Comparison of ENCODE assay signal across 18 mouse cellular contexts in genomic region chr10:69511234-69511633, GRCm38 (mm10).
A peak's percentile ranks its signal among the peaks of the same experiment; 100 is the strongest.
DNase-seq lines count a peak whose midpoint lies in the region; TF ChIP-seq lines count a peak whose summit lies in the region.
"Had no signal": no experiment of that assay in that cellular context is flagged by ENCODE, and none has a peak within 500 bp of the region (broad histone marks: within the 10 kb centered on the region; RNA-seq: fewer than 3 reads in every experiment).

No protein-coding gene starts in this region.

- no peaks in the 10 kb centered on the region for H3K27me3 ChIP-seq in heart, embryonic 10.5 days (ENCODE audit: insufficient read depth, poor library complexity, severe bottlenecking)
- H3K27me3 ChIP-seq: embryonic facial prominence, embryonic 13.5 days; forebrain, embryonic 15.5 days; hindbrain, embryonic 13.5 days; megakaryocyte, embryonic 14.5 days had no signal

- intact Hi-C loops in left cerebral cortex, adult 2 months (cut with DNase I) = no loop called here

- TF ChIP-seq CTCF in left cerebral cortex, adult 2 months (IDR thresholded peaks at IDR 0.05) = peak; percentile 47

- no peaks in the 10 kb centered on the region for H3K4me1 ChIP-seq in heart, embryonic 10.5 days
- H3K4me1 ChIP-seq: embryonic facial prominence, embryonic 13.5 days; forebrain, embryonic 15.5 days; hindbrain, embryonic 13.5 days; megakaryocyte, embryonic 14.5 days had no signal

- no peaks in the 10 kb centered on the region for H3K36me3 ChIP-seq in heart, embryonic 10.5 days
- H3K36me3 ChIP-seq: embryonic facial prominence, embryonic 13.5 days; forebrain, embryonic 15.5 days; hindbrain, embryonic 13.5 days had no signal

- H3K4me3 ChIP-seq in heart, embryonic 10.5 days = no peak overlapping the region
- H3K4me3 ChIP-seq in left cerebral cortex, adult 2 months = no peak overlapping the region
- H3K4me3 ChIP-seq: embryonic facial prominence, embryonic 13.5 days; forebrain, embryonic 15.5 days; hindbrain, embryonic 13.5 days; megakaryocyte, embryonic 14.5 days had no signal

- WGBS in heart, embryonic 10.5 days = 78% methylated on average over 1 of the region's 1 CpGs

- peak; percentile 66 for DNase-seq in heart, adult 11 months
- no peak for DNase-seq in heart, embryonic 10.5 days (ENCODE audit: low spot score)
- no peak for DNase-seq in left cerebral cortex, adult 2 months (ENCODE audit: extremely low spot score in 1 of 2, low spot score in 2 of 2)
- DNase-seq in left cerebral cortex, adult 18-20 months (ENCODE audit: low spot score in 2 of 2) = no peak
- DNase-seq in 3T3-L1 (ENCODE audit: low read depth, low spot score) = peak; percentile 72
- DNase-seq in 416B (ENCODE audit: low read depth) = peak; percentile 6
- no peak for DNase-seq in c-Kit-positive CD71-positive TER-119-positive erythroid progenitor cells, embryonic 14.5 days (ENCODE audit: low spot score)
- no peak for DNase-seq in spleen, postnatal 14 days (ENCODE audit: low spot score in 2 of 2)
- DNase-seq: adrenal gland, adult 2 months; heart, postnatal 14 days; left cerebral cortex, postnatal 4 days; lung, adult 18-20 months; midbrain, embryonic 14.5 days; right cerebral cortex, postnatal 25 days had no signal

- H3K9me3 ChIP-seq in heart, embryonic 10.5 days = no peaks in the 10 kb centered on the region
- H3K9me3 ChIP-seq: embryonic facial prominence, embryonic 13.5 days; forebrain, embryonic 15.5 days; hindbrain, embryonic 13.5 days had no signal

- H3K27ac ChIP-seq in heart, embryonic 10.5 days = no peak overlapping the region
- no peak overlapping the region for H3K27ac ChIP-seq in left cerebral cortex, adult 2 months
- H3K27ac ChIP-seq: embryonic facial prominence, embryonic 13.5 days; forebrain, embryonic 15.5 days; hindbrain, embryonic 13.5 days had no signal

Comparison
In these comparisons a context has a peak if more than half of its experiments do, and no peak if none do; other contexts are left out.
1. DNase-seq: peak in heart, adult 11 months (single experiment), 3T3-L1 (single experiment) and 416B (single experiment); none in heart, embryonic 10.5 days (single experiment), left cerebral cortex, adult 2 months (0 of 2), left cerebral cortex, adult 18-20 months (0 of 2), c-Kit-positive CD71-positive TER-119-positive erythroid progenitor cells, embryonic 14.5 days (single experiment) and spleen, postnatal 14 days (0 of 2).